Mouse (Mus musculus) adrenal gland, adult 18-20 months (tissue): ENCODE results near the gene Gm19345. TPM values are rescaled to one million over a fixed set of nuclear protein-coding genes. Genes with fewer than 3 reads are reported as not detected.
A peak's percentile ranks its signal among the peaks of the same experiment; 100 is the strongest.

Experiments
- DNase-seq, 2 experiments: peaks; one replicate each; pipeline ENCODE4 v3.0.0; 2021 to 2022; ENCODE audit warnings: low spot score in 2 of 2
- total RNA-seq, 2 experiments: library from RNA; stranded (reverse); gene quantifications; 1 replicate in 1 of 2; 2 replicates in 1 of 2; pipeline ENCODE4 v1.2.3; 2021

Gm19345 gene
- total RNA-seq, 2 experiments from 2014 or later, result not detected

DNA sequence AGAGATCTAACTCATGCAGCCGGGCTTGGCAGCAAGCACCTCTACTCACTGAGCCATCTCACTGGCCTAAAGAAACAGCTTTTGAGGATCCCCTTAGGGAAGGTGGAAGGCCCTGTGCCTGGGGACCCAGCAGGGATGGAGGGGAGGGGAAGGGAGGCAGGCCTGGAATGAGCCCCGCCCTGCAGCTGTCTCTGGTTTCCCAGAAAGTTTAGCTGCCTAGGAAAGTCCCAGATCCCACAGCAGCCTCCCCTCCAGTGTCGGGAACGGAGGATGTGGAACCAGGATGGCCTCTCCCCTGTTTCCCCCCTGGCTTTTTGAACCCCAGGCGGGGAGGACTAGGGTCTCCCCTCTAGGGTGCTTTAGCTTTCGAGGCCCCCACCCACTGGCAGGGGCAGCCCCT lies 25.0 kb upstream of the Gm19345 start:
- no peak for DNase-seq

DNA sequence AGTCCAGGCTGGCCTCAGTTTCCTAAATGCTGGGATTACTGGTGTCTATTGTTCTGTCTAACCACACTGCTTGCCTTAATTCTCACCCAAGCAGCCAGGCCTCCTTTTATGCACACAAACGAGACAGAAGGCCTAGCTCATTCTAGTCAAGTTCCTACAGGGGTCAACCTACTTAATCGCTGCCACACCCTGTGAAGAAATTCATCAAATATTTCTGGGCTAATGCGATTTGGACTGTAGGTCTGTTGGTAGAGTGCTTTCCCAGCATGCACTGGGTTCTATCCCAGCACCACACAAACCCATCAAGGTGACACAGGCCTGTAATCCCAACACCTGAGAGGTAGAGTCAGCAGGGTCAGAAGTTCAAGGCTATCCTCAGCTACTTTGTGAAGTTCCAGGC lies 22.1 kb upstream of the Gm19345 start:
- DNase-seq, result no peak

DNA sequence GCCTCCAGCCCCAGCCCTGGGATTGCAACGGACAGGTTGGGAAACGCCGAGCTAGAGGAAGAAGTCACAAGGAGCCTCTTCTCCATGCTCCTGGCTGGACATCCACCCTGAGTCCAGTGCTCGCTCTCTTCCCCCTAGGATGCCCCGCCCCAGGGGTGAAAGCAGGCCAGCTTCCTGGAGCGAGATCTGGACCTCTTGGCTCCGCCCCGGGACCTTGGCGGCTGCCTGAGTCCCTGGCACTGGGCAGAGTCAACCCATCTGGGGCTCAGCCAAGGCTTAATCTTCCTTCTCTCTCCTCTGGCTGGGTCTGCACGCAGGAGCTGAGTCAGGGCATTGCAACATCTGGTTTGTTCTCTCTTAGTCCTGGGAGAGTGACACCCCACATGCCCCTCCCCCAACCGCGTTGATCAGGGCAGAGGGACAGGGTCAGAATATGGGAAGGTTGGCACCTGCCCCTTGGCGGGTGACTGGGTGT lies 21.1 kb upstream of the Gm19345 start:
- peak; percentile 83 to 85 for DNase-seq

DNA sequence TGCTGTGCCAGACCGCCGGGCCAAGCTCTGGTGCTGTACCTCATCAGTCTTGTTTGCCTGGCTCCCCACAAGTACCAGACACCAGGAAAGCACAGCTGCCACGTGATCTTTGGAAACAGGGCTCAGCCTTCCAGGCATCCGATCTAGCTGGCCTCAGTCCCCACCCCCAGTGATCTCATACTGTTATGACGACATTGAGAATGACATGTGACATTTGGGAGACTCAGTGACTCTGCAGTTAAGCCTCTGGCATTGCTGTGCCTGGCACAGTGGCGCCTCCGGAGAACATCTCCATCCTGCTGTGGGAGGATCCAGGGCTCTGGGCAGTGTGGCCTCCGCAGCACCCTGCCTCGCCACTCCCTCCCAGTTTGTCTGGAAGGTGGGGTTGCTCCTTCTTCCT lies 20.0 kb upstream of the Gm19345 start:
- DNase-seq, result no peak

- no peak for DNase-seq
These were observed 17.7 kb upstream of the Gm19345 start for GRCm38 (mm10) chr7:19834055-19834454.

- DNase-seq, result no peak
These were observed 15.0 kb upstream of the Gm19345 start for GRCm38 (mm10) chr7:19836843-19837242.

- no peak for DNase-seq
These were observed 11.4 kb upstream of the Gm19345 start for GRCm38 (mm10) chr7:19840371-19840770.

DNA sequence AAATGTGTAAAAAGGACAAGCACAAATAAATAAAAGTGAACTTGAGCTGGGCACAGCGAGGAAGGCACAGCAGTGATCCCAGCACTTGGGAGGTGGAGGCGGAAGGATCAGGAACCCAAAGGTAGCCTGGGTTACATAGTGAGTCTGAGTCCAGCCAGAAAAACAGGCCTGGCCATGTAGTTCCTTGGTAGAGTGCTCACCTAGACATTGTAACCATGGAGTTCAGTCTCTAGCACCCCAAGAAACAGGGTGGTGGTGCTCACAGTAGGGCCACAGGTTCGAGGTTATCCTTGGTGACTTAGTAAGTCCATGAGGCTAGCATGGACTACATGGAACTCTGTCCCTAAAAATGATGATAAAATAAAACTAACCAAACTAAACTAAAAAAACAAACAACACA lies 10.9 kb upstream of the Gm19345 start:
- DNase-seq, result no peak

DNA sequence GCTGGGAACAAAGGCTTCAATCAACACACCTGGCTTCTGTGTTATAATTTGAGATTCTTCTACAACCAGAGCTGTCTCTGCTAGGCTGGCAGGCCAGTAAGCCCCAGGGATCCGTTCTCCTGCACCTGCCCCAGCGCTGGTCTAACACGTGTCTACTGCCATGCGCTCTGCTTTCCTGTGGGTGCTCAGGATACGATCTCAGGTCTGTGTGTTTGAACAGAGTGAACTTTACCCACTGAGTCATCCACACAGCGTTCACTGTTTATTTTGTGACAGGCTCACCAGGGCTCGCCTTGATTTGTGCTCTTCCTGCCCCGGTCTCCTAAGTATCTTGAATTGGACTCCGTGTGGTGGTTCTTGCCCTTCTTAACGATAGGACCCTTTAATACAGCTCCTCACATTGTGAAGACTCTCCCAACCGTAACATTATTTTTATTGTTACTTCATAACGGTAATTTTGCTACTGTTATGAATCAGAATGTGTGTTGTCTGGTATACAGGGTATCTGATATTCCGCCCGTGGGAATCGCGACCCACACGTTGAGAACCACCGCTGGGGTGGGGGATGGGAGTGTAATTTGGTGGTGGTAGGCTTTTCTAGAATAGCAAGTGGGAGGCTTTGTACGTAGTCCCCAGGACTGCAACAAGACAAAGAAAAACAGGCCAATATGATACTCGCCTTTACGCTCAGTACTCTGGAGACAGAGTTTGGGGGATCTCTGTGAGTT lies 10.0 kb upstream of the Gm19345 start:
- DNase-seq, result no peak

GRCm38 (mm10) chr7:19842885-19843504 lies 8.8 kb upstream of the Gm19345 start:
- DNase-seq, result no peak

DNA sequence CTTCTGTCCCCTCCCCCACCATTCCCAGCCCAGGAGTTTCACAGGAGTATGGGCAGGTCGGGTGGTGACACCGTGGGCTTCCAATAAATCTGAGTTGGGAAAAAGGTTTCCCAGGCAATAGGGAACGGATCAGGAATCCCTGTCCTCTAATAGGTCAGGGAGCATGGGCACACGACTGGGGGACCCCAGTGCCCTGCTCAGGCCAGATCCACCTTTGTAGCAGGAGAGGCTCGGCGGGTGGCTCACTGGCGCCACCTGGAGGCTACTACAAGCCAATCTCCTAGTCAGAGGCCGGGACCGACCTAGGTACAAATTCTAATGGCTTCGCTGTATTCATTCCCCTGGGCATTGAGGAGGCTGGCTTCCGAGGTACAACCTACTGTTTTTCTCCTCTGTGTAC lies 8.2 kb upstream of the Gm19345 start:
- peak; percentile 75 to 82 for DNase-seq

GRCm38 (mm10) chr7:19844521-19845171 lies 7.2 kb upstream of the Gm19345 start:
- DNase-seq, result no peak

DNA sequence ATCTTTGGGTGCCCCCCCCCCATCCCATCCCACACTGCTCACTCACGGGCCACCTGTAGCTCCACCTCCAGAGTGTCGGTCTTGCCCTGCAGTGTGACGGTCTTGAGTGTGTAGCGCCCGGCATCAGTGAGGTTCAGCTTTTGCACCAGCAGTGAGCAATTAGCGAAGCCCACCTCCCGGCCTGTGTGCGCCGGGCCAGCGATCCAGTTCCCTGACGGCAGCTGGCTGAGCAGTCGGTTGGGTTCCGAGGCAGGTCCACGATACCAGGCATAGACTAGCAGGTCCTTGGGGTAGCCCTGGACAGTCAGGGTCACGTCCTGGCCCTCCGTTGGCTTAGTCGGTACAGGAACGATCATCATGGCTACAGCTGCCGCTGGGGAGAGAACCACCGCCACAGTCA lies 1.7 kb downstream of the Gm19345 start:
- no peak for DNase-seq

DNA sequence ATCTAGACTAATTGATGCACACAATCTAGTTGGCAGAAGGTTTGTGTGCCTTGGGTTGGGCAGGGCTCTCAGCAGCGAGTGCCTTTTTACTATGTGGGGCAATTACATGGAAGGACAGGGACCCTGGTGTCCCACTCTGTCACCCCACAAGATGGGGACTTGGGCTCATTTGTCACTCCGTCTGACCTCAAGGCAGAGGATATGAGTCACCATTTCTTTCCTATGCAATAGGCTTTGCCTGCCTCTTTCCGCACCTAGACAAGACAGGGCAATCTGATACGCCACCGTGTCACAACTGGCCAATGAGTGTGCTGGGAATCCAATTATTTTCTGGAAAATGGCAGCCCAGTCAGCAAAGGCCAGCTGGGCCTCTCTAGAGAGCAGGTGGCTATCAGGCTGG lies 3.9 kb downstream of the Gm19345 start:
- DNase-seq, result no peak

- DNase-seq, result no peak
These were observed 4.5 kb downstream of the Gm19345 start for GRCm38 (mm10) chr7:19856283-19856682.

DNA sequence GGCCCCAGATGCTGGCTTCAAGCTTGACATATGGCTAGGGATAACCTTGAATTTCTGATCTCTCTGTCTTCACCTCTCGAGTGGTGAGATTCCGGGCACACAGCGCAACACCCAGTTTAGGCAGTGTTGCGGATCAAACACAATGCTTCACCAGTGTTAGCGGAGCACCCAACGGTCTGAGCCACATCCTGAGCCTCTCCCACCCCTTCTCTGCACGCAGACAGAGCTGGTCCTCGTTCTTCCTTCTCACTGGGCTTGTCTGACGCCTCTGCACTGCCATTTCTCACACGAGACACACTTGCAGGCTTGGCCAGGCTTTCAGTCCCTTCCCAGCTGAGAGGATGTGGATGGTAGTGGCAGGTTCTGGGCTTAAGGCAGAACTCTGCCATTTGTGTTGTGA lies 7.9 kb downstream of the Gm19345 start:
- no peak for DNase-seq

GRCm38 (mm10) chr7:19861199-19861598 lies 9.4 kb downstream of the Gm19345 start, which contains the start of gene Ceacam16:
Gene Ceacam16, minus strand, starts transcription at chr7:19861299.
- no peak for DNase-seq

- DNase-seq, result no peak
These were observed 12.4 kb downstream of the Gm19345 start for GRCm38 (mm10) chr7:19864241-19864640.

GRCm38 (mm10) chr7:19865246-19866036 lies 13.6 kb downstream of the Gm19345 start:
- DNase-seq, result no peak

GRCm38 (mm10) chr7:19866490-19866889 lies 14.7 kb downstream of the Gm19345 start:
- no peak for DNase-seq

- DNase-seq, result no peak
These were observed 16.1 kb downstream of the Gm19345 start for GRCm38 (mm10) chr7:19867751-19868399.
